Mouse (Mus musculus) lung, adult 2 months (tissue): ENCODE data around the gene Espl1.

Experiments
- CTCF ChIP-seq: fragments of 200-500 bp; IDR thresholded peaks from 2 replicates; pipeline ENCODE4 v1.5.1; 2011; ENCODE audit warnings: mild to moderate bottlenecking, low read length, control low read depth; ENCODE audit not compliant: insufficient read depth
- POLR2A ChIP-seq: fragments of 200-500 bp; IDR thresholded peaks from 2 replicates; pipeline ENCODE4 v1.6.1; 2011; ENCODE audit warnings: low read depth, mild to moderate bottlenecking, control low read depth, low read length, borderline replicate concordance; ENCODE audit errors: extremely low read depth

DNA sequence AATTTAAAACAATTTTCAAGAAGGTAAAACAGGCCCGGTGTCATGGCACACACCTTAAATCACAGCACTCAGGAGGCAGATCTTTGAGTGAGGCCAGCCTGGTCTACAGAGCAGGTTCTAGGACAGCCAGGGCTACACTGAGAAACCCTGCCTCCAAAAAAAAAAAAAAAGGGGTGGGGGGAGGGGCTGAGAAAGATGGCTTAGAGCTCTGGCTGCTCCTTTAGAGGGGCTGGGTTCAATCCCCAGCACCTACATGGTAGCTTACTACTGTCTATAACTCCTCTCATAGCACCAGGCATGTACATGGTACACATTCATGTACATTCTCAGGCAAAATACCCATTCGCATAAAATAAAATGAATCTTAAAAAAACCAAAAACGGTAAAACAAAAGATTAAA, 48.4 kb downstream of the Espl1 start:
- TF ChIP-seq POLR2A: no peak
- no peak for TF ChIP-seq CTCF
